Mouse (Mus musculus) heart, embryonic 15.5 days (tissue): Measurements from ENCODE around the gene Wnt2. TPM values are rescaled to one million over a fixed set of nuclear protein-coding genes. Genes with fewer than 3 reads are reported as not detected.

ENCODE experiments used
- ATAC-seq: fragments of 200-750 bp; cut with Nextera tagmentation; replicated peaks from 2 replicates; pipeline ENCODE4 v1.8.0; 2017; ENCODE audit warnings: low read depth, moderate TSS enrichment; ENCODE audit not compliant: insufficient number of reproducible peaks, insufficient read depth, low FRiP score
- H3K27ac ChIP-seq: fragments of 300-500 bp; sonication (generic); 2 replicates; pipeline ENCODE4 v1.5.1; 2015; ENCODE audit warnings: mild to moderate bottlenecking, inconsistent platforms
- H3K27me3 ChIP-seq: fragments of 300-500 bp; sonication (generic); 2 replicates; pipeline ENCODE4 v1.6.1; 2015; ENCODE audit warnings: inconsistent platforms
- H3K36me3 ChIP-seq: fragments of 300-500 bp; sonication (generic); 2 replicates; pipeline ENCODE4 v1.6.1; 2015; ENCODE audit warnings: mild to moderate bottlenecking, inconsistent platforms
- H3K4me1 ChIP-seq: fragments of 300-500 bp; sonication (generic); replicated peaks from 2 replicates; pipeline ENCODE4 v1.6.1; 2015; ENCODE audit warnings: inconsistent platforms
- H3K4me2 ChIP-seq: fragments of 300-500 bp; sonication (generic); 2 replicates; pipeline ENCODE4 v1.6.1; 2015; ENCODE audit warnings: inconsistent platforms, mild to moderate bottlenecking, moderate library complexity
- H3K4me3 ChIP-seq: fragments of 300-500 bp; sonication (generic); 2 replicates; pipeline ENCODE4 v1.5.1; 2015; ENCODE audit warnings: mild to moderate bottlenecking, inconsistent platforms
- H3K9ac ChIP-seq: fragments of 300-500 bp; sonication (generic); 2 replicates; pipeline ENCODE4 v1.6.1; 2015; ENCODE audit warnings: mild to moderate bottlenecking, inconsistent platforms
- H3K9me3 ChIP-seq: fragments of 300-500 bp; sonication (generic); replicated peaks from 2 replicates; pipeline ENCODE4 v1.6.1; 2016; ENCODE audit warnings: inconsistent platforms
- WGBS: fragments of 180-500 bp; shearing (Covaris S2); methylation state at CpG from one replicate; pipeline ENCODE4 v1.1.7; 2015; ENCODE audit warnings: mixed read lengths; 5-methylcytosine and 5-hydroxymethylcytosine counted together
- polyA plus RNA-seq: library from polyadenylated mRNA; unstranded; fragments of >200 nt; fragmentation: Nextera tagmentation; extraction: Ambion mirVana; gene quantifications from 2 replicates; pipeline ENCODE4 v1.2.1, GENCODE M21; 2015

The Wnt2 gene
- polyA plus RNA-seq, 1 experiment from 2014 or later: 4.3 TPM

DNA sequence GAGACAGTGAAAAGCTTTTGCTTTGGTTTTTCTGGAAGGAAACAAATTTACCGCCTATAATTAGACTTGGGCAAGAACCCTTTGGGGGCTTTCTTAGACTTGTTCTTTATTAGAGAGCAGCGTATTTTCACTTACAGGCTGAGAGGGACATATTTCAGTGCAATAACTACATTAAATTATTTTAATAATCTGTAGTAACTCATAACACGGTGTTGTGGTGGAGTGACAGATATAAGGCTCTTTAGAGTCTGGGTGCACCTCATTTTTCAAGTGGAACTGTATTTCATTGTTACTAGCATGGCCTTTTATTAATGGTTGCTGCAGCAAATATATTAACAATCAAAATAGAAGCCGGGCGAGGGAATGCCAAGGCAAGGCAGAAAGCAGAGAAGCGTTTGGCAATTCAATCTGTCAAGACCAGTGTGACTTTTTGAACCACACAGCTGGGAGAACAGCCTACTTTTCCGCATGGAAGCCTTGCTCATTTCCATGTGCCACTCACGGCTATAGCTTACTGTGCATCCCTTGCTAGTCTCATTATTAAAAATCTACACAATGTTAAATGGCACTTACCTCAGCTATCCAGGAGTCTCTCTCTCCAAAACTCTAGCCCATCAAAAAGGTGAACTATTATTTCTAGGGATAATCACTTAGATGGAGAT is 6.1 kb downstream of the Wnt2 start:
- Histone ChIP-seq H3K36me3 (no peaks in the 10 kb centered on the region), H3K27ac (no peak overlapping the region), H3K4me3 (no peak overlapping the region), H3K4me1 (no peaks in the 10 kb centered on the region), H3K4me2 (no peak overlapping the region), H3K9me3 (no peaks in the 10 kb centered on the region), H3K27me3 (peaks cover 13% of the 10 kb centered on the region), H3K9ac (no peak overlapping the region)
- no peak for ATAC-seq
- WGBS: 85% methylated on average over 8 of the region's 8 CpGs

DNA sequence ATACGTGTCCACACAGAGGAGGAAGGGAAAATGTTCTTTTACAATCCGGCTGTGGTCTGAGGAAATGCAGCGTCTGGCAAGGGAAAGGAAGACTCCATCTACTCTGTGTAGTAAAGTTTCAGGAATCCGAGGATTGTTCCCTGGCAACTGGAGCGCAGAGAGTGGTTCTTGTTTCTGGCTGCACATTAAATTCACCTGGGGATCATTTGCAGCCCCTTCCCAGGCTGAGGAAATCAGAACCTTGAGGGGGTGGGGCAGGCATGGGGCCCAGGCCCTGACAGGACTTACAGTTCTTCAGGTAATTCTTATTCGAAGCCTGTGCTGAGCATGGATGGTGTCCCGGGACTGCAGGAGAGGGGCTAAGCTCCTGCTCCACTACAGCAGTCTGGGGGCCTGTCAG is 17.0 kb downstream of the Wnt2 start:
- 66% methylated on average over 7 of the region's 7 CpGs for WGBS
- no peaks in the 10 kb centered on the region for H3K9me3 ChIP-seq
- ATAC-seq: no peak
- no peaks in the 10 kb centered on the region for H3K27me3 ChIP-seq
- H3K27ac ChIP-seq: no peak overlapping the region
- no peak overlapping the region for H3K4me3 ChIP-seq
- no peaks in the 10 kb centered on the region for H3K36me3 ChIP-seq
- no peak overlapping the region for H3K4me2 ChIP-seq
- no peaks in the 10 kb centered on the region for H3K4me1 ChIP-seq
- no peak overlapping the region for H3K9ac ChIP-seq

DNA sequence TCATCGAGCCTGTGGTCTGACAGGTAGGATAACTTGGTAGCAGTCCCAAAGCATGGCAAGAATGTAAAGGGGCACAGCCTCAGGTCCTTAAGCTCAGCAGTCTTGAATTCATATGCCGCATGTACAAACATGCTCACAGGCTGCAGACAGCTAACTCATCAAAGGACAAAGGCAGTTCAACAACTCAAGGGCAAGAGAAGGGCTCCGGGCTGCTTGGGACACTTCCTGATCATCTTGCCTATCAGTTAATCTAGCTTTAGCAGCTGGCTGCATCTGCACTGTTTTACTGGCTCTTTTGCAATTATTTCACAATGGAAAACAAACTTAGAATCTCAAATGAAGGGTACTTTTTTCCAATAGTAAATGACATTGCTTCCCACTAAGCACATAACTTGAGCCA is 23.0 kb downstream of the Wnt2 start:
- Histone ChIP-seq H3K9me3 (no peaks in the 10 kb centered on the region), H3K9ac (no peak overlapping the region), H3K4me3 (no peak overlapping the region), H3K27me3 (no peaks in the 10 kb centered on the region), H3K36me3 (no peaks in the 10 kb centered on the region), H3K27ac (no peak overlapping the region), H3K4me2 (no peak overlapping the region), H3K4me1 (no peaks in the 10 kb centered on the region)
- ATAC-seq: no peak
- 48% methylated on average over 3 of the region's 3 CpGs for WGBS

DNA sequence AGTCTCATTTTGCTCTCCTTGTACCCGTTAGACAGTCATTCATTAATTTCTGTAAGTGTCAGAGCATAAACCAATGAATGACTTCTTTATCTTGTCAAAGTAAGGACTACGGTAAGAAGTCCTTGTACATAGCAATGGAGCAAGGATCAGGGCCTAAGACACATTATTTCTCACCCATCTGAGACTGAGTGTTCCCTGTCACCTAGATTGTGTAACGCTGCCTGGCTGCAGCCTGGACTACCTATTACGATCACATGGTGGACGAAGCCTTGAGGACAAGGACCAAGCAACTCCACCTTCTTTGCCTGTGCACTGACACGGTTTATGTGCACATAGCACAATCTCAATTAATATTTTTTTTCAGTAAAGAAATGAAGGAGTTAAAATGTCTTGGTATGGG is 28.3 kb downstream of the Wnt2 start:
- Histone ChIP-seq H3K4me2 (no peak overlapping the region), H3K4me3 (no peak overlapping the region), H3K27ac (no peak overlapping the region), H3K27me3 (no peaks in the 10 kb centered on the region), H3K36me3 (no peaks in the 10 kb centered on the region), H3K9ac (no peak overlapping the region), H3K4me1 (no peaks in the 10 kb centered on the region), H3K9me3 (no peaks in the 10 kb centered on the region)
- no peak for ATAC-seq
- WGBS: 90% methylated on average over 6 of the region's 6 CpGs

DNA sequence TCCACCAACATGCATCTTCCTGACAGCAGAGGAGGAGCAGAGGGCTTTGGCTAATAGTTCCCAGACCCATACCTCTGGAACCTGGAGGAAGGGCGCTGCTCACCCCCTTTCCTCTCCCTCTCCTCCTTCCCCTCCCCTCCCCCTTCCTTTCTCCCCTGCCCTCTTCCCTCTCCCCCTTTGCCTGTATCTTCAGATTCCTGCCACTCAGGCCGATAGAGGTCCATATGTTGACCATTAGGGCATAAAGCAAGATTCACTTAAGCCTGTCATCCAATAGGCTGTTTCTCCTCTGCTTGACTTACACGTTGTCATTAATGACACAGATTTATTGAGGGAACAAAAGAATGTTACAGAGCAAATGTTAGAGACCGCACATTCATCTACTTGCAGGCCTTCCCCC is 31.9 kb downstream of the Wnt2 start:
- no peaks in the 10 kb centered on the region for H3K4me1 ChIP-seq
- 52% methylated on average over 4 of the region's 4 CpGs for WGBS
- H3K4me2 ChIP-seq: no peak overlapping the region
- H3K27ac ChIP-seq: no peak overlapping the region
- H3K27me3 ChIP-seq: no peaks in the 10 kb centered on the region
- no peak overlapping the region for H3K9ac ChIP-seq
- H3K36me3 ChIP-seq: no peaks in the 10 kb centered on the region
- no peak for ATAC-seq
- H3K9me3 ChIP-seq: no peaks in the 10 kb centered on the region
- H3K4me3 ChIP-seq: no peak overlapping the region

DNA sequence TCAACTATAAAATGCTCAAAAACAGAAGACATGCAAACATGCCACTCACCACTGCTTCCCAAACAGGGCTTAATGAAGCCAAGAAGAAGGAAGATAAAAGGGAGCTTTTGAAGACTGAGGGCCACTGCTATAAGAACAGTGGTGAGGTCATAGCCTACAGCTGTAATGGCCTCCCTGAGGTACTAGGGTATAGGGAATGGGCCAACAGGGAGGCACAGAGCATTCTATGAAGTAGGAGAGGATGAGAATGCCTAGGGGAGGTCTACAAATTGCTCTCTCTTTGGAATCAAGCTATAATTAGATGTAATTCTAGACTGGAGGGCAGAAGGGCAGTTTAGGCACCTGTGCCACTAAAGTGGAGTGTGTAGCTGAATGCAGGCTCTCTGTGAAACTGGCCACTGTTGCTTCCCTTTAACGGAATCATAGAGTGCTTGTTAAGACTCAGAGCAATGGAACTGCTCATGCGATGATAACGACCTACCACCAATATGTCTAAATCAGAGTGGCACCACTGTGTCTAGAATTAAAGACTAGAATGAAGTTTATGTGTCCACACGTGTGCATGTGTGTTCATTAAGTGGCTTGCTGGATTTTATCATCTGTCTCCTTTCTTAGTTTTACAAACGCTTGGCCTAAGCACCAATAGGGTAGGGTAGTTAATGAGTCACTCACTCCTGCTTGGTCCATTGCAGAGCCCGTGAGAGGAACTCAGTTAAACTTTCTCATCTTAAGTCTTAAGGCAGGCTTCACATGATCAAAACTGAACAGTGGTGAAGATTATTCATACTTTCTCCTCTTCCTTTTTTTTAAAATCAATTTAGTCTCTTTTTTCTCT is 35.2 kb downstream of the Wnt2 start:
- 76% methylated on average over 6 of the region's 6 CpGs for WGBS
- ATAC-seq: no peak
- no peak overlapping the region for H3K27ac ChIP-seq
- no peaks in the 10 kb centered on the region for H3K27me3 ChIP-seq
- no peaks in the 10 kb centered on the region for H3K9me3 ChIP-seq
- H3K4me1 ChIP-seq: no peaks in the 10 kb centered on the region
- H3K36me3 ChIP-seq: no peaks in the 10 kb centered on the region
- H3K4me3 ChIP-seq: no peak overlapping the region
- H3K9ac ChIP-seq: no peak overlapping the region
- no peak overlapping the region for H3K4me2 ChIP-seq

DNA sequence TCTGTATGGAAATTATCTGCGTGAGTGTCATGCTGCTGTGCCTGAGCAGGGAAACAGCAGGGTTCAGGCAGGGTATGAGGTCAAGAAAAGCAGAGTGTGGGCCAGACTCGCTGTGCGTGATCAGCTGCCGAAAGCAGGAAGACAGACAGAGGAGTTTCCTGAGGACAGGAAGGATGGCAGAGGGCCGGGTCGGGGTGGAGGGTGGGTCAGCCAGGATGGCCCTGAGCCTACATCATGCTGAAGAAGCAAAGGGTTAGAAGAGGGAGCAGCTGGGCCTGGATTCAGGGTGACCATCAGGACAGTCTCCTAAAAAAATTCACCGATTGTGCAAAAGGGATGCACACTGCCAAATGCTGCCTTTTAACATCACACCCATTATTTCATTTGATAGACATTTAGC is 38.8 kb downstream of the Wnt2 start:
- Histone ChIP-seq H3K36me3 (no peaks in the 10 kb centered on the region), H3K9me3 (no peaks in the 10 kb centered on the region), H3K27ac (no peak overlapping the region), H3K4me3 (no peak overlapping the region), H3K27me3 (no peaks in the 10 kb centered on the region), H3K9ac (no peak overlapping the region), H3K4me2 (no peak overlapping the region), H3K4me1 (no peaks in the 10 kb centered on the region)
- ATAC-seq: no peak; the same call in 1 of the 2 replicates
- WGBS: 55% methylated on average over 7 of the region's 7 CpGs

DNA sequence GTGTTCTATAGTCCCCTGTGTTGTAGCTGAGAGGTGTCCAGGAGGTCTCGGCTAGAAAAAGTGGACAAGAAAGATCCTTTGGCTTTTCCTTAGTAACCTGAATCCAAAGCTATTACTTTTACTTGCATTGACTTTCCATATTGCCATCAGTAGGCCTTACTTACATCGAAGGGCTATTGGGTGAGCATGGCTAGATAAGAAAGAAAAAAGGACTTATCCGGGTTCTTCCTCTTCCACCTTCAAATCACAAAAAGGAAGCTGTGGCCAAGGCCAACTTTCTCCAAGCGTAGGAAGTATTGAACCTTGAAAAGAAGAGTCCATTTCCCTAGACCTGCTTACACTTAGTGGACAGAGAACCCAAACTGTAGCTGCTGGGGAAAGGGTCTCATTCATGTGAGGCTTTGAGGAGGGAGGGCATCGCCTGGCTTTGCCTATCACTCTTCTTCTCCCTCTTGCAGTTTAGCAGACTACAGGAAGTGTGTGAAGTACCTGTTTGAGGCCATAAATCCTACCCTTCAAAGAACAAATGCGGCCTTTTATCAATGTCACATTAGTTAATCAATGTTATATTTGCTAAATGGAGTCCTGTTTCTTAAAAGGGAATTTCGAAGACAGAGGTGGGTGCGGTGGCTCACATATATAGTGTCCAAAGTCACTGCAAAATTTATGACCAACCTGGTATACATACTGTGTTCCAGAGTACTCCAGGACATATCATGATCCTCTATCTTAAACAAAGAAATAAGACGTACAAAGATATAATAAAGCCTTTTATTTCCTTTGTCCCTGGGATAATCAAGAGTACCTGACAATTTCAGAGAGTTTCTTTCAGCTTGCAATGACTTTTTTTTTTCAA is 40.0 kb downstream of the Wnt2 start:
- Histone ChIP-seq H3K27ac (no peak overlapping the region), H3K27me3 (no peaks in the 10 kb centered on the region), H3K4me1 (no peaks in the 10 kb centered on the region), H3K36me3 (no peaks in the 10 kb centered on the region), H3K4me3 (no peak overlapping the region), H3K4me2 (no peak overlapping the region), H3K9ac (no peak overlapping the region), H3K9me3 (no peaks in the 10 kb centered on the region)
- no peak for ATAC-seq
- 87% methylated on average over 9 of the region's 9 CpGs for WGBS

DNA sequence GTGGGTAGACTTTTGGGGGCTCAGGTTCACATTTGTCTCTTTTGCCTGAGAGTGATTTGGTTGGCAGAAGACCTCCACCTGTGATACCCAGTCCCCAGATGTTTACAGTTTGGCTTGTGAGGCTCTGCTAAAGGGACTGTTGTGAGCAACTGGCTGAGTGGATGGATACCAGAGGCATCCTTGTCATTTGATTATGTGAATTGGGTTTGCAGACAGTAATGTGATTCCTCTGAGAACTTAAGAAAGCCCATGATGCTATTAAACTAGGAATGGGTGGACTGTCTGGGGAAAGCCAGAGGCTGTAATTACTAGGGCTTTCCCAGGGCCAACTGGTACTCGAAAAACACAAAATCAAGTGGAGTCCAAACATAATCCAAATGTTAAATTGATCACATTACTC is 51.0 kb downstream of the Wnt2 start:
- H3K4me1 ChIP-seq: no peaks in the 10 kb centered on the region
- H3K36me3 ChIP-seq: no peaks in the 10 kb centered on the region
- H3K27ac ChIP-seq: no peak overlapping the region
- H3K9me3 ChIP-seq: no peaks in the 10 kb centered on the region
- 78% methylated on average over 1 of the region's 1 CpGs for WGBS
- no peak for ATAC-seq
- H3K9ac ChIP-seq: no peak overlapping the region
- no peak overlapping the region for H3K4me3 ChIP-seq
- no peak overlapping the region for H3K4me2 ChIP-seq
- no peaks in the 10 kb centered on the region for H3K27me3 ChIP-seq

DNA sequence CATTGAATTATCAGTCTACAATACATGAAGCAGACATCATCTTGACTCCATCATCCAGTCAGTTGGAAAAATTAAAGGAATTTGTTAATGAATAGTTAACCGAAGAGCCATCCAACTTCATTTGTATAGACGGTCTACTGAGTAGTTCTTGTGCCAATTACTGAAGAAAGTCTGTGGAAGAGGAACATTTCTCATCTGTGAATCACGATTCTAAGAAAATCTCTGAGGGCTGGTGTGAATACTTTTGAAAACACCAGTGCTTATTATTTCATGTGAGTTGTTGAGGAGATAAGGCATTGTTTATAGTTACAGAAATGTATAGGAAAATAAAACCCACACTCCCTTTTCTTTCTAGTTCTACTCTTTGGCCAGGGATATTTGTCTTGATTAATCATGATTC is 51.5 kb downstream of the Wnt2 start:
- Histone ChIP-seq H3K4me1 (no peaks in the 10 kb centered on the region), H3K9ac (no peak overlapping the region), H3K9me3 (no peaks in the 10 kb centered on the region), H3K36me3 (no peaks in the 10 kb centered on the region), H3K27me3 (no peaks in the 10 kb centered on the region), H3K4me3 (no peak overlapping the region), H3K4me2 (no peak overlapping the region), H3K27ac (no peak overlapping the region)
- no peak for ATAC-seq
- WGBS: 79% methylated on average over 3 of the region's 3 CpGs

DNA sequence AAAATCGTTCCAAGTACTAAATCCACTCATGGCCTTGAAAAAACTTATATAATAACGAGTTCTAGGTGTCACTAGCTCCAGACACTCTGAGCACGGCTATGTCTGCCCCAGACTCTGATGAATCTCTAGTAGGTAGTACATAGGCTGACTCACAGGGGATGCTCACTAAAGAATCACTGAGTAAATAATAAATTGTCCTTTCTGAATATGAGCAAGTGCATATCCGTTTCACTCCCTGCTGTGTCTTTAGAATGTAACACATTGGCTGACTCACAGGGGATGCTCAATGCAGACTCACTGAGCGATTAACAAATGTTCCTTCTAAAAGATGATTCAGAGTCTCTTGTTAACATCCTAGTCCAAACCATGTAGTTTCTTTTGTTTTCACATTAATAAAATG is 52.1 kb downstream of the Wnt2 start:
- no peaks in the 10 kb centered on the region for H3K27me3 ChIP-seq
- 79% methylated on average over 5 of the region's 5 CpGs for WGBS
- H3K4me3 ChIP-seq: no peak overlapping the region
- no peak overlapping the region for H3K4me2 ChIP-seq
- H3K9me3 ChIP-seq: no peaks in the 10 kb centered on the region
- no peaks in the 10 kb centered on the region for H3K4me1 ChIP-seq
- no peak for ATAC-seq
- no peaks in the 10 kb centered on the region for H3K36me3 ChIP-seq
- no peak overlapping the region for H3K9ac ChIP-seq
- no peak overlapping the region for H3K27ac ChIP-seq
